Mouse (Mus musculus) kidney, adult 9 months (tissue): ENCODE results near the gene Retreg1.

ENCODE experiments used
- DNase-seq: peaks from one replicate; pipeline ENCODE4 v3.0.0; 2022

Retreg1 gene

DNA sequence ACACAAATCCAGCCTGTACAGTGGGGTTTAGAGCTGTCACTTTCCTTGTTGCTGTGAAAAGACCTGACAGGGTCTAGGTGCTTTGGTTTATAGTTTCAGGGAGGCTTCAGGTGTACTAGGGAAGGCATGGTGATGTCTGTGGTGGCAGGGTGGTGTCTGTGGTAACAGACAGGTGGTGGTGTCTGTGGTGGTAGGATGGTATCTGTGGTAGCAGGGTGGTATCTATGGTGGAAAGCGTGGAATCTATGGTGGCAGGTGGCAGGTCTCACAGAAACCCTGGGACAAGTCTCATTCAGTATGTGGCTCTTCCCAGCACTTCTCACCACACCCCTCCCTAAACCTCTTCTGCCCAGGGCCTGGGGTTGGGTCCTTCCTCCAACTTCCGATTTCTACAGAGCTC, 8.7 kb upstream of the Retreg1 start:
- no peak for DNase-seq

DNA sequence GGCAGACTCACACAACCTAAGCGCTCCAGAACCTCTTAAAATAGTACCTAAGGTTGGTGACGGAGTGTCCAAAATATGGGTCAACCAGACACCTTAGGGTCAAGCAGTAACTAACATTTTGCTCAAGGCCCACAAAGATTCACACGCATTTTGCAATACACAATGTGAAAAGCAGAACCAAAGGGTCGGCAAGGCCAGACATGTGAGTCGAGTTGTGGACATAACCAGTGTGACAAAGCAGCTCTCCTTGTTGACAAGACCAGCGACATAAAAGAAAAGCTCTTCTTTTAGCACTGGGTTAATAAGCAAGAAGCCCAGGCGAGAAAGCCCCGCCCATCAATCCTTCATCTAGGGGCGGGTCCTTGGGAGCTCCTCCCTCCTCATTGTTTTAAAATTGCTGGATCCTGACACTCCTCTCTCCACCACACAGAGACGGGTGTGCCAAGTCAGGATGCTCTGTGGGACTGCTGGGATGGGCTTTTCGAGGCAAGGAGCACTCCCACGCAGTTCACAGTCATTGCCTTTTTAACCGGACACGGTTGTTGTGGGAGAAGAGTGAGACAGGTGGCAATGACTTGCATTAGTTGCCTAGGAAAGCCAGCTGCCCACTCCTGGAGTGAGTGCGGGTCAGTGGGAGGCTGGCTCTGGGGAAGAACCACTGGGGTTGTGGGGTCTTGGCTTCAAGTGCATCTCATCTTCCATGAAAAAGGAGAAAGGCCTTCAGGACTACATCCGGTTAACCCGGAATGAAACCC, 7.9 kb upstream of the Retreg1 start:
- DNase-seq: no peak

DNA sequence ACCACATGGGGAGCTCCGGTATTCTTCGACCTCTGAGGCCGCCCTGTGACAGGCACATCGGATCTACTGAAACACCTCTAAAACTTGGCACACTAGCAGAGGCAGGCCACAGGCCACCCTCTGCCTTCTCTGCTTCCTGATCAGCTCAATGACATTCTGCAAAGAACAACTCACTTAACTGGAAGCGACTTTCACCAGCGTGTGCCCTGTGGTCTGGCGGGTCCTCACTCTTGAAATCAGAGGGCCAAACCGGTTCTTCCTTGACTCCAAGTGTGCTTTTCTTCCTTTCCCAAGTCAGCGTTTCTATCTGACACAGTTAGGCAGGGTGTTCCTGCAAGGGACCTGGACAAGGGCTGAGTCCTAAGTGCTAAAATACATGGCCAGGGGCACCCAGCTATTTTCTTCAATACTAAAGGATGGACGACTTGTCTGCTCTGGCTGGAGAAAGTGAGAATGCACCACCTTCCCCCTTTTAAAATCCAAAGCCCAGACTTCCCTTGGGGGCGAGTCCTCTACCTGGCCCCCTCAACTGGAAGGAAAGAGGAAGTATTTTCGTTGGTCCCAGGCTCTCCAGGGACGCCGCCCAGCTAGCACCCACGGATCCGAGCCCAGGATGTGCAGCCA, 406 bp upstream of the Retreg1 start:
- DNase-seq: peak; percentile 38

DNA sequence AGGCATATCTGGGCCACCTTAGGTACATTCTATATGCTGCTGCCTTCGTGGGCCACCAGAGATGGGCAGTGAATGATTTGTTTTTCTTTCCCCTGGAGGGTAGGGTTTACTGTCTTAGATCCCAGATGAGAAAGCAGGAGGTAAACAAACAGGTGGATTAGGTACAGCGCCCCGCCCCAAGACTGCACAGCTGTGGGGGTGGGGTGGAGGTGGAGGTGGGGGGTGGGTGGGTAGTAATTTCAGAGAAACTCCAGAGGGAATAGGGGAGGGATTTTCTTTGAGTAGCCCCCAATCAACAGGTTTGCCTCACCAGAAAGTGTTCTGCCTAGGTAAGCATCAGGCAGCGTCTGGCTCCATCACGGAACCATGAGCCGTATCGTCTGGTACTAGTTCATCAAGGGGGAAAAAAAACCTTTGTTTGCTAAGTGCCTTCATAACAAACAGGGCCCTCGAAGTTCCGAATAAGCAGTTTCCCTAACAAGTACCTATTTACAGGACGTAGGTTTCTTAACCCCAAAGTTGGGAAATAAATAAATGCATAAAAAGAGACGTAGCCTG, 1.1 kb downstream of the Retreg1 start:
- peak; percentile 45 for DNase-seq

DNA sequence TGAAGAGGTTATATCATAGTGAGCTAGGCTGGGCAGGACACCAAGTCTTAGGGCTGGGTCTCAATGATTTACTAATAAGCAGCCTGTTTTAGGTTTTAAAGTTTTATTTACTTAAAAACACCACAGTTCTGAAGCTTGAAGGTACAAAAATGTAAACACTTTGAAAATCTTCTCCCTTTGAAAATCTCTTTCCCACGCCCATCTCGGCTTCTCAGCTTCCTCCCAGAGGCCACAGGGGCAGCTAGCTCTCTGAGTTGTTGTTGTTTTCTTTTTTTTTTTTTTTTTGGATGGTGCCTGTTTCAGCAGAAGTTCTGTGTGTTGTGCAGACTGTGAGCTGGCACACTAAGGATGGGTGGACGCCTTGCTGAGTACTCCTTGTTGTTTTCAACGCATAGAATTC, 1.8 kb downstream of the Retreg1 start:
- DNase-seq: peak; percentile 46

DNA sequence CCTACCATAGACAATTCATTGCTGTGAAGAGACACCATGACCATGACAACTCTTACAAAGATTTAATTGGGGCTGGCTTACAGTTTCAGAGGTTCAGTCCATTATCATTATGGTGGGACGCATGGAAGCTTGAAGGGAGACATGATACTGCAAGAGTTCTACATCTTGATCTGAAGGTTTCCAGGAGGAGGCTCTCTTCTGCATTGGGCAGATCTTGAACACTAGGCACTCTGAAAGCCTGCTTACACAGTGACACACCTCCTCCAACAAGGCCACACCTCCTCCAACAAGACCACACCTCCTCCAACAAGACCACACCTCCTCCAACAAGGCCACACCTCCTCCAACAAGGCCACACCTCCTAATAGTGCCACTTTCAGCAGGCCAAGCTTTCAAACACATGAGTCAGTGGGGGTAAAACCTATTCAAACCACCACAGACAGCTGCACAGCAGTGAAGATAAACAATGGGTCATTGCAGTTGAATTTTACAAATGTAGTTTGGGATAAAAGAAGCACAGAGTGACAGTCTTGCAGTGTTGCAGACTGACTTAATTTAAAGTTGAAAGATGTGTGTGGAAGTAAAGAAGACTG, 4.7 kb downstream of the Retreg1 start:
- DNase-seq: no peak

DNA sequence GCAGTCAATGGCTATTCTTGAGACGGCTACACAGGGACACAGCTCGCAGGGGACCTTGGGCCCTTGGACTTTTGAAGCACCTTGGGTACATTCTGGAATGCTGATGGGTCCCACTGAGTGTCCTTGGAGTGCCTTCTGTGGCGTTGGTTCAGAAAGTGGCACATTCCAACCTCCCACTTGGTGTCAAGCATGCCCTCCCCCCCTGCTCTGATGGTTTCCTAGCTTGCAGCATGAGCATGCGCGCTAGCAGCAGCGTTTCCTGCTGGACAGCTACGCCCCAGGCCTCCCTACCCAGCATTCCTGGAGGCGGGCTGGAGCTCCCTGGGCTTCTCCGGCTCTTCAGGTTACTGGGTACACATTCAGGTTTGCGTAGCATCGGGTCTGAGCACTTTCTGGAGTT, 7.6 kb downstream of the Retreg1 start:
- no peak for DNase-seq

DNA sequence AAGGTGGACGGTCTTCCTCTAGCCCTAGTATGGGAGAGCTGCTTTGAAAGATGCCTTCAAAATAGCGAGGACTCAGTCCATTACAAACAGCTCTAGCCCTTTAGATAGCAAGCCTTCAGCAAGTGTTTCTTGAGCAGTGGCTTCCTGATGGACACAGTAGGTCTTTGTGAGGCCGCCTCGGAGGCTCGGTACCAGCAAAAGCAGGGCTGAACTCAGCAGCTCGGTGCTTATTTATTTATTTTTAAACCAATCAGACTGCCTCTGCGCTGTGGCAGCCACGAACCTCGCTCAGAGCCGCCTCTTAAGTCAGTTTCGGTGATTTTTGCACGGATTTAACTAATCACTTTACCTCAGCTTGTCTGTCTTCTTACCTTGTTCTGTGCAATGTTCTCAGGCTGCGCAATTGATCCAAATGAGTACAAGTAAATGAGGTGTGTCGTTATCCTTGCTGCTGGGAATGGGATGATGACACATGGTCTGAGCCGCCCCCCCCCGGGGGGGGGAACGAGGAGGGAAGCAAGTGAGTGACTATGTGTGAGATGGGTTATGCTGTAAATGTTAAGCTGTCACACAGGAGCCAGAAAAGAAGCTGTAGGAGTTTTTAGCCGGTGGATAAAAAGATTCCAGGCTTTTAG, 11.4 kb downstream of the Retreg1 start:
- no peak for DNase-seq

DNA sequence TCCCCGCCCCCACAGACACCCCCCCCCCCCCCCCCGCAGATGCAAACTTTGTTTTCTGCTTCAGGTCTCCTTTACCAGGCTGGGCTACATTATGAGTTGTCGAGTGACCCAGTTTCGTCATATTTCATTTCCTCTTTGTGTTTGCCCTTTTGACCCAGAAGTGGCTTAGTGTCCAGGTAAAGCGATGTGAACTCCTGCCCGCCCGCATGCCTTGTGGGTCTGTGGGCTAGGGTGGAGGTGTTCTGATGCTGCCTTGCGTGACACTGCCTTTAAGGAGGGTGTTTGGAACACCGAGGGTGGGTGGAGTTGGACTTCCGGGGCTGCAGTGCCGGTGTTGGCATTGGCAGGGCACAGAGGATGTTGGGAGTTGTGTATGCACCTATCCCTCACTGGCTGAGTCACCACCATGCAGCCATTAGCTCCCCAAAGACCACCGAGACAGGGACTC, 15.7 kb downstream of the Retreg1 start:
- DNase-seq: peak; percentile 48

DNA sequence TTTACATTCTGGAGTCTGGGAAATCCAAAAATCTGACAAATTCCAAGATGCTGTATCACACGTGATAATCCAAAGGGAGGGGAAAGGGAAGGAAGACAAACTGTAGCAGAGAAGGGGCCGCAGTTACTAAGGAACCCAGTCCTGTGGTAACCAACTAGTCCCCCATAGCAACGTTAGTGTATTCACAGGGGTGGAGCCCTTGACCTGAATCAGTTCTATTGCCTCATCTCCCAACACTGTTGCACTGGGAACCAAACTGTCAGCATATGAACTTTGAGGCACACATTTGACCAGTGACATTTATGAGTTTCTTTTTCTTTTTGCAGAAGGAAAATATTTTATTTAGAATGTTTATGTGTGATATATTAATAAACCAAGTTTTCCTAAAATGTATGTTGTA, 16.5 kb downstream of the Retreg1 start:
- no peak for DNase-seq

DNA sequence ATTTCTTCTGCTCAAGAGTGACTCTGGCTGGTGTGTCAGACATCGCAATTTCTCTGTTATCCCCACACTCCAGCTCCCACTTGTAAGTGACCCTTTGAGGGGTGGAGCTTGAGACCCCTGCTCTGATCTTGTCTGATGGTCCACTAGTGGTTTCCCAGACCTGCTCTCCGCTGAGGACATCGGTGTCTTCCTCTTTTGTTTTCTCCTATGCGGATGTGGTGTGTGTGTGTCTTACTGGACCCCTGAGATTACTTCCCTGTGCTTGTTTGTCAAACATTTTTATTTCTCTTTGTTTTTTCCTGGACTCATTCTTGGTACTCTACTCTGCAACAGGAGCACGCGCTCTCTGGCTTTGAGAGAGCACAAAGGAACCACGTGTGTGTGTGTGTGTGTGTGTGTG, 18.9 kb downstream of the Retreg1 start:
- no peak for DNase-seq

DNA sequence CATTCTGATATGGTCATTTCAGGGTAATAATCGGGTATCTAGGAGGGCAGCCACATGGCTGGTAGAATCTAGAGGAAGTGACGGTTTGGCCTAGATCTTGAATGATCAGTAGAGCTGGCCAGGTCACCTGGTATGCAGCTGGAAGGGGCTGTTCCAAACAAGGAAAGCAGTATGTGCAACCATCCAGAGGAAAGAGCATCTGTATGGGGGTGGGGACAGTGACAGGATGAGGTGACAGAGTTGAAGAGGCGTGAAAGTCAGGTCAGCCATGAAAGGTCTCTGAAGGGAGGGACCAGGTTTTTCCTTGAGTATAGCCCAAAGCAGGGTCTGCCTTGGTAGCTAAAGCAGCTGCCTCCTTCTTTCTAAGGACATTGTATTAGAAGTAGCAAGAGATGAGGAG, 22.6 kb downstream of the Retreg1 start:
- DNase-seq: no peak

DNA sequence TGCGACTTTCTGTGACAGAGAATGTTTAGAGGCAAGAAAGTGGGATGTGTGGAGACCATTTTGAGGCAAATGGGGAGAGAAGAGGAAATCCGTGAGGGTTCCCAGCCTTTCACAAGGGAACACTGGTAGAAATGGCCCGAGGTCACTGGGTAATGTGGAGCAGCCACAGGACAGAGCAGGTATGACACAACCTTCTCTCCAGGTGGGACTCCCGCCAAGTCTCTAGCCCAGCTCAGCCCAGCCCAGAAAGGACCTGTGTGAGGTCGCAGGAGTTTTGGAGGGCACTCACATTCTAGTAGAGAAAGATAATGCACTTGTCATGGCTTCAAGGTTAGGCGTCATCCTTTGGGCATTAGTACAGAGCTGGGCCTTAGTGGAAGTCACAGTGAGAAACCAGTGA, 23.1 kb downstream of the Retreg1 start:
- DNase-seq: peak; percentile 42

DNA sequence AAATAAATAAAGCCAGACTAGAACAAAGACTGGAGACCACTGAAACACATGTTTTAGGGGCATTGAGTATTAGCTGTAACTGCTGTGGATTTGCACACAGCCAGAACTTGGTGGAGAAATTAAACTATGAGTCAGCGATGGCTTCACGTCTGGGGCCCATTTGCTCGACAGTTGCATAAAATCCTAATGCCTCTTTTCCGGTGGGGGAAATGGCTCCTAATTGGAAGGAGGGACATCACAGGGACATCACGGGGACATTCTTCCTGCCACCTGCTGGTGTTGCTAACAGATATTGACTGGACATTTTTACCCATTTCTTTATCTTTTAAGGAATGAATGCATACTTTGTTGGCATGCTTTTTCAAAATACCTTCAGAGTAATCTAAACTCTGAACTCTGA, 26.1 kb downstream of the Retreg1 start:
- no peak for DNase-seq

DNA sequence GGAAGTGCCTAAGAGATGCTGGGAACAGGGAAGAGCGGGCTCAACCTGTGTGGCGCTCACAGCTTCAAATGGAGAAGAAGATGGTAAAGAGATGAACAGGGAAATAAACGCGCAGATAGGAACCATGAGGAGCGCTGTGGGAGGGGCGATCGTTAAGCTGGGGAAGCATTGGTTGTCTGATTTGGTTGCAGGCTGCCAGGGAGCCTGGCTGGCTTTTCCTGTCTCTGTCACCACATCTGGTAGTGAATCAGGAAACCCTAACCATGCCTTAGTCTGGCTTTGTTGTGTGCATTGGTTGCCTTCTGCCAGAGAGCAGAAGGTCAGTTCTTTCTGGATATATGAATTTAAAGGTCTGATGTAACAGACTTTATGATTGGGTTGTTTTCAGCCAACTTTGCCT, 28.5 kb downstream of the Retreg1 start:
- no peak for DNase-seq

DNA sequence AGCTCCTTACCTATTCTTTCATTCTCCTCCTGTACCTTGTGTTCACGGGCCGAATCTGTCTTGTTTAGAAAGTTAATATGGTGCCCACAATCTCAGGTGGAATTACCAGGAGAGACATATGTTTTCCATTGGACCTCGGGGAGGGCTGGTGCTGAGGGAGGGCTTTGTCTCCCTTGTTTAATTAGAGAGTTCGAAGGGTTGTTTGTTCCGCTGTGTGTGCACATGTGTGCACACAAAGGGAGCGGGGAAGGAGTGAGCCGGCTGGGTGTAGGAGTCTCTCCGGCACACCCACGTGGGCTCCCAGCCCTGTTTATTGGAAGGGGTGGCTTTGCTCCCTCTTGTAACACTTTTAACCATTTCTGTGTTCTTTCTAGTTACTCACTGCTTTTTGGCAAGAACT, 29.1 kb downstream of the Retreg1 start:
- DNase-seq: no peak

DNA sequence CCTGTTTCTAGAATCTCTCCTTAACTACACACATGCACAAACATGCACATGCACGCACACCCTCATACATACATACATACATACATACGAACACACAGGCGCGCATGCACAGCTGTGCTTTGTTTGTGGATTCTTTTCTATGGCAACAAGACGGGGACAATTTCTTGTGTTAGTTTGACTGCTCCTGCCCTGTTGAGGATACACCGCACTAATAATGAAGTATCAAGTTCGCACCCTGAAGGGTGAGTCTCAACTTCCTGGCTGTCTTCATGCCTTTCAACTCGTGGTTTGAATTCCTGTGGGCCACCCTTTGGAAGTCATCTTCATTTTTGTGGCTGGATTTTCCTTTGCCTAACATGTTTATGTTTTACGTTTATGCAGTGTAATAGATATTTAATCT, 29.7 kb downstream of the Retreg1 start:
- DNase-seq: no peak

DNA sequence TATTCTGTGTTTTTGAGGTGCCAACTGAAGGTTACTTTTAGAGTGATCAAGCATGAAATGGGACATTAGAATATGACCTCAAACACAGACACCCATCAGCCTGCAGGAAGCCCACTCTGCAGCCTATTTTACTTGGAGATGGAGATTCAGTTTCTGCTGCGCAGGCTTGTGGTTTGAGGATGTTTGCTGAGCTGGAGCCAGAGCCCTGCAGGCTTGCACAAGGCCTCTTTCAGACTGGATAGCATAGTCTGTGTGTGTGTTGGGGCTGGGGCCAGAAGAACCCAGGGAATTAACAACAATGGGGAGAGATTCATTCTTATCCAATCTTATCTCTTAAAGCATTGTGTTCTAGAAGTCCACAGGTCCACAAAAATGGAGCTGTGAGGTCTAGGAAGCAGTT, 30.6 kb downstream of the Retreg1 start:
- no peak for DNase-seq

DNA sequence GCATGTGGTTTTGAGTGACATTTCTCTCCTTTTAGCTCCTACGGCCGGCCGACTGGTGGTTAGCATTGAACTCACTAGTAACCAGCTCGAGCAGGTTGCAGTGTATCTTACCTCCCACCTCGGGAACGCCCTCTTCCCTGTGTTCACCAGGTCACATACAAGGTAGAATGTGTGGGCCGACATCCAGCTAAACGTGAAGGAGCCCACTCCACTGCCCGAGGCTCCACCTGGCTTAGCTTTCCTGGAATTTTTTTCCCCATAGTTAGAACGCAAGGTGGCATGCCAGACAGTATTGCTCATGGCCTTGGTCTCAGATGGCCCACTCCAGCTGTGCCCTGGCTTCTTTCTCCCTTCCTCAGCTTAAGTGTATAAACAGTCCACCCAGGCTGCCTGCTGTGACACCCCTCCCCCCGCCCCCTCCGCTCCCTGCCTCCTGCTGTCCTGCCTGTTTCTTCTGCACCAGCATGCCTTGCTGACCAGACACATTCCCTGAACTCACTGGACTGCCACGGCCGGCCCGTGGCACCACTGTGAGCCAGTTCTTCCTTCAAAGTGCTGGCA, 33.7 kb downstream of the Retreg1 start:
- DNase-seq: peak; percentile 86

DNA sequence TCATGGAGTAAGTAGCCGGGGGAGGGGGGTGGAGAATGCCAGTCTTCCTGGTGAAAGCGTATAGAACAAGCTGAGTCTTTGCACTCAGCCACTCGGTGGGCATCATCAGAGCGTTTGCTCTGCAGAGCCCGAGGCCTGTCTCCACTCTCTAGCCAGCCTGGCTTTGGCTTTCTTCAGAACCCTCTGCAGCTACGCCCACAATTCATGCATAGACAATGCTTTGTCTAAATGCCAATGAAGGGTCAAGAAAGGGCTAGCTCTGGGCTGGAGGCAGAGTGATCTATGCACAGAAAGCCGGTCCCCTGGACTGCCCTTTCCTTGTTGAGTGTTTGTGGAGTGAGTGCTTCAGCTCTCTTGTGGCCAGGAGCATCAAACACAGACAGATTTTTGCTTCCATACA, 34.8 kb downstream of the Retreg1 start:
- no peak for DNase-seq

DNA sequence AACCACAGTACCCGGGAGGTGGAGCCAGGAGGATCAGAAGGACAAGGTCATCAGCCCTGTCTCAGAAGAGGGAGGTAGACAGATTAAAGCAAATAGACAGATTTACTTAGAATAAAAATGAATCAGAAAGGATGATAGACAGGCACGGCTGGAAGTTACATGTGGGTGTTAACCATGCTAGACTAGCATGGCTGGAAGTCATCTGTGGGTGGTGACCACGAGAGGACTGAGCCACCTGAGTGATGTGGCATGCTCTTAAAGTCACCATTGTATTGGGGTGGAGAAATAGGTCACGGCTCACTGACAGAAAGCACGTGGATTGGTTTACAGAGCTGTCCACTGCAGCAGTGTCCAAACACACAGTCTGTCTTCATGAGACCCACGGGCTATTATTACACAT, 36.2 kb downstream of the Retreg1 start:
- DNase-seq: no peak

DNA sequence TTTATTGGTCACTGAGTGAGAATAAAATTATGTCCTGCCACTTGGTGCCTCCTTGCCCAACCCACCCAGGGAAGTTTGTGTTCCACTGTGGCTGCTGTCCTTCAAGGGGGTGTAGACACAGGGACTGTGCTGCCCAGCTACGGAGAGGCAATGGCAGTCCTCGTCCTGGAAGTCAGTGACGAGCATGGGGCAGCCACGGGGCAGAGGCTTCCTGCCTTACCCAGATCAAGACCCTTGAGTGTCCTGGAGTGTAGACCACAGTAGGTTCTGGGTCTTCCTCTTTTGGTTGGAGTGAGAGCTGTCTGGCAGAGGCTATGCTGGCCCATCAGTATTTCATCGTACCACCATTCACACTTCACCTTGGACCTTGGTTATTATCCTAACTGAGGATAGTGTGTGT, 37.2 kb downstream of the Retreg1 start:
- no peak for DNase-seq

DNA sequence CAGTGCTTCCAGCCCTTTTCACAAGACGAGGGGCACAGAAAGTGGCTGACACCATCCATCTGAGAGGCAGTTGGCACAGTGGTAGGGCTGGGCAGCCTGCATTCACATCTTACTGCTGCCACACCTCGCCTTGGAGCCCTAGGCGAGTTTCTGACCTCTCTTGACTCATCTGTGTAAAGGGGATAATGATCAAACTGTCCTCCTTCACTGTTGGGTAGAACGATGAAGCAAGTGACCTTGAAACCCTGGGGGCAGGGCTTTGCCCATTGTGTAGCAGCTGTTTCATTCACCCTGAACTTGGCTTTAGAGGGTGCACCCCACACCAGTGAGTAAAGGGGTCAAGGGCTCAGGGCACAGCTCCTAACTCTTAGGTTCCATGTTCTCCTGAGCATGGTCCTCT, 39.0 kb downstream of the Retreg1 start:
- peak; percentile 69 for DNase-seq
